Mouse (Mus musculus): ENCODE data around the gene Olfr92. TPM values are rescaled to one million over a fixed set of nuclear protein-coding genes. Genes with fewer than 3 reads are reported as not detected.

Olfr92 gene
- total RNA-seq (2017): not detected in 2 replicates

GRCm38 (mm10) chr17:37119988-37120387 lies at the start of gene Olfr92:
Gene Olfr92, minus strand, starts transcription at chr17:37120088.
- no peak for ATAC-seq (replicated peaks; ENCODE audit: low read depth, poor library complexity, severe bottlenecking)

DNA sequence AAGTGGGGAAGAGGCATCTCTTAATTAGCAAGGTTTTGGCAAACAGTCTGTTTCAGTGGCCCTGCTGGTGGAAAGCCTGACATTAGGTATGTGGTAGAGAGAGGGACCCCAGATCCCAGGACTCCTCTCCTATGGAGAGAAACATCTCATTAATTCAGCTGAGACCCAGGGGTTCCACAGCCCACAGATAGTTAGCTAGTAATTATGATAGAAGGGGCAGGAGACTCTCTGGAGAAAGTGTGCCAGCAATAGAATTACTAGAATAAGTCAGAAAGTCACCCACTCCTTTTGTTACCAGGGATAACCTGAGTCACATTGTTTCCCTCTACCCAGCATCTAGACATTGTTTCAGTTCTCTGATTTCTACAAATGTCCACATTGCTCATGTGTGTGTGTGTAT lies 41.5 kb upstream of the Olfr92 start, which contains the start of gene Olfr93:
TSS of gene Olfr93 (minus strand) at position 101 of the 400 bp plus-strand sequence.
- no peak for ATAC-seq (replicated peaks; ENCODE audit: low read depth, poor library complexity, severe bottlenecking)

DNA sequence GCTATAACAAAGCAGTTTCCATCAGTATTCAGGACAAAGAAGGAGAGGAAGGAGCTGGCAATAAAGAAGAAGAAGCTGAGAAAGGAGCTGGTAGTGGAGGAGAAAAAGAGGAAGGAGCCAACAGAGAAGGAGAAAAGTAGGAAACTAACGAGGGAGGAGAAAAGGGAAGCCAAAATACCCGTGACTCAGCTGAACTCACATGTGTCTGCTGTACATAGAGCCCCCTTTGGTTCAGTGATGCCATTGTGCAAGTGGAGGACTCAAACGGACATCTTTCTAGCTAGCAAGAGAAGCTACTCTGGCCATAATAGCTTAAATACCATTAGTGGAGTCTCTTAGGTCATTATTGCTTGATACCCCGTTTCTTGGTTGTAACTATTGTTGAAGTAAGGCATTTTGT lies 11.5 kb upstream of the Olfr92 start:
- 0 out of 2 replicates have a peak, but pooled peaks have one; percentile 25 for ATAC-seq (replicated peaks; ENCODE audit: low read depth, poor library complexity, severe bottlenecking)

- ATAC-seq (replicated peaks; ENCODE audit: low read depth, poor library complexity, severe bottlenecking): no peak
These were observed 21.7 kb downstream of the Olfr92 start, which contains the start of gene Olfr91 for GRCm38 (mm10) chr17:37098178-37098577. Gene Olfr91, minus strand, starts transcription at chr17:37098278.

DNA sequence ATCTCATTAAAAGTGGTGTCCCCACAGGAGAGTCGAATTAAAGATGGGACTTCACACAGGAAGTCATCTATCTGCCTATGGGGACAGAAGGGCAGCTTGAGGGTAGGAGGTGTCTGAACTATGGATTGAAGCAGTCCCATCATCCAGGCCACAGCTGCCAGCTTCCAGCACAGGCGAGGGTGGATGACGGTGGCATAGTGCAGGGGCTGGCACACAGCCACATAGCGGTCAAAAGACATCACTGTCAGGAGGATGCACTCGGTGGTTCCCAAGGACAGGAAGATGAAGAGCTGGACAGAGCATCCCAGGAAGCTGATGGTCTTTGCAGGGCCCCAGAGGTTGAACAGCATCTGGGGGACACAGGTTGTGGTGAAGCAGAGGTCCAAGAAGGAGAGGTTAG lies 26.6 kb downstream of the Olfr92 start:
- ATAC-seq (replicated peaks; ENCODE audit: low read depth, poor library complexity, severe bottlenecking): no peak

GRCm38 (mm10) chr17:37092198-37092597 lies 27.7 kb downstream of the Olfr92 start:
- peak; percentile 84 for ATAC-seq (replicated peaks; ENCODE audit: low read depth, poor library complexity, severe bottlenecking)

- ATAC-seq (replicated peaks; ENCODE audit: low read depth, poor library complexity, severe bottlenecking): no peak
These were observed 31.5 kb downstream of the Olfr92 start, which contains the start of gene Olfr90 for GRCm38 (mm10) chr17:37088399-37088798. Gene Olfr90, minus strand, starts transcription at chr17:37088499.

DNA sequence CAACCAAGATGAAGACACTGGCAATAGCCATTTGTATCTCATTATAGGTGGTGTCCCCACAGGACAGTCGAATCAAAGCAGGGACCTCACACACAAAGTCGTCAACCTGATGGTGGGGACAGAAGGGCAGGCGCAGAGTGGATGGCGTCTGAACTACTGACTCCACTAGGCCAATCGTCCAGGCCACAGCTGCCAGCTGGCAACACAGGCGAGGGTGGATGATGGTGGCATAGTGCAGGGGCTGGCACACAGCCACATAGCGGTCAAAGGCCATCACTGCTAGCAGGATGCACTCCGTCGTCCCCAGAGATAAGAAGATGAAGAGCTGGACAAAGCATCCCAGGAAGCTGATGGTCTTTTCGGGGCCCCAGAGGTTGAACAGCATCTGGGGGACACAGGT lies 34.3 kb downstream of the Olfr92 start:
- no peak for ATAC-seq (replicated peaks; ENCODE audit: low read depth, poor library complexity, severe bottlenecking)

DNA sequence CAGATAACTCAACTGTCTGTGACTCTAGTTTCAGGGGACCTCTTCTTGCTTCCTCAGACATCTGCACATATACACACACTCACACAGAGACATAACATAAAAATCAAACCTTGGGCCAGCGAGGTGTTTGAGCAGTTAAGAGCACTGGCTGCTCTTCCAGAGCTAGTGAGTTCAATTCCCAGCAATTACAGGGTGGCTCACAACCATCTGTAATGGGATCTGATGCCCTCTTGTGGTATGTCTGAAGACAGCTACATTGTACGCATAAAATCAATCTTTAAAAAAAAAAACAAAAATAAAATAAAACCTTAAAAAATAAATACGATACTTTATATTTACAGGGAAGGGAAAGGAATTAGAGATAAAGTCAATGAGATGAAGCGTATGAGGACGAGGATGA lies 35.3 kb downstream of the Olfr92 start:
- no peak for ATAC-seq (replicated peaks; ENCODE audit: low read depth, poor library complexity, severe bottlenecking)

DNA sequence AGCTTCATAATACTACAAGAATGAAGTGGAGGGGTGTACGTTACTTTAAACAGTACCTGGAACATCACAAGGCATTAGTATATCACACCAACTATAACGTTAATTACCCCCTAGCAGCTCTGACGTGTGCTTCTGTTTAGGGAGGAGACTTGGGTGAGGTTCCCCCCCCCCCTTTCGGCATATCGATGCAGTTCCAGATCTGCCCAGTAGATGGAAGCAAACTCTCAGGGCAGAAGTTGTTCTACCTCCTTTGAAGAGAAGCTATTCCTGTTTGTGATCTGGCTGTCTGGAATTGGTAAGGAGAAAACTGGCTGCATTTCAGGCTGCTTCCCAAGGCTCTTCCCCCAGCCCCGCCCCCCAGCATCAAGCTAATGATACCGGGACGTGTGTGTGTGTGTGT lies 36.6 kb downstream of the Olfr92 start:
- ATAC-seq (replicated peaks; ENCODE audit: low read depth, poor library complexity, severe bottlenecking): peak; percentile 97

DNA sequence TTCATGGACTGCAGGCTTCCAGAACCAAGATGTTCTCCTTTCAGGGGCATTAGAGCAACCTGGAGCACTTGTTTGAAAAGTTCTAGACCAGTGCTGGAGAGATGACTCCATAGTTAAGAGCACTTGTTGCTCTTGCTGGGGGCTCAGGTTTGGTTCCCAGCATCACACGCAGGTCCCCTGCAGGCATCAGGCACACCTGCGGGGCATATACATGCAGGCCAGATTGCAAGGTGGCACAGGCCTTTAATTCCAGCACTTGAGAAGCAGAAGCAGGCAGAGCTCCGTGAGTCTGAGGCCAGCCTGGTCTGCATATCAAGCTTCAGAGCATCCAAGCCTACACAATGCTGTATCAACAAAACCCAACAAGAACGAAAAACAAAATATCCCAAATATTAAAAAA lies 38.2 kb downstream of the Olfr92 start:
- no peak for ATAC-seq (replicated peaks; ENCODE audit: low read depth, poor library complexity, severe bottlenecking)

- ATAC-seq (replicated peaks; ENCODE audit: low read depth, poor library complexity, severe bottlenecking): no peak
These were observed 39.8 kb downstream of the Olfr92 start for GRCm38 (mm10) chr17:37080119-37080518.

GRCm38 (mm10) chr17:37078990-37079389 lies 40.9 kb downstream of the Olfr92 start:
- ATAC-seq (replicated peaks; ENCODE audit: low read depth, poor library complexity, severe bottlenecking): no peak

GRCm38 (mm10) chr17:37078193-37078592 lies 41.7 kb downstream of the Olfr92 start:
- ATAC-seq (replicated peaks; ENCODE audit: low read depth, poor library complexity, severe bottlenecking): no peak

DNA sequence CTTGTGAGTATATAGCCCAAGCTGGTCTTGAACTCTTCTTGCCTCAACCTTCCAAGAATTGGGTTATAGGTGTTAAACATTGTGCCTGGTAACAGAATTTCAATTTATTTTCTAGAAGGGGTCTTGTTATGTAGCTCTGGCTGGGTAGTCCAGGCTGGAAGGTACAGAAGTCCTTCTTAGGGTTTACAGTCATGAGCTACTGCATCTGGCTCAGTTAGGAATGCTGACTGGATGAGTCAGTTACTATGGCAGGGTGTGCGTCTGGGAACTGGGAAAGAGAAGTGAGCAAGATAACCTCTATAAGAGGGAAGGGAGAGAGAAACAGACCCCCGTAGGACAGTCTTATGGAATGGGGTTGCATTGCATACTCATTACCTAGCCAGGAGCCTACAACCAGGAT lies 44.1 kb downstream of the Olfr92 start:
- ATAC-seq (replicated peaks; ENCODE audit: low read depth, poor library complexity, severe bottlenecking): no peak

GRCm38 (mm10) chr17:37075181-37075580 lies 44.7 kb downstream of the Olfr92 start:
- ATAC-seq (replicated peaks; ENCODE audit: low read depth, poor library complexity, severe bottlenecking): no peak

DNA sequence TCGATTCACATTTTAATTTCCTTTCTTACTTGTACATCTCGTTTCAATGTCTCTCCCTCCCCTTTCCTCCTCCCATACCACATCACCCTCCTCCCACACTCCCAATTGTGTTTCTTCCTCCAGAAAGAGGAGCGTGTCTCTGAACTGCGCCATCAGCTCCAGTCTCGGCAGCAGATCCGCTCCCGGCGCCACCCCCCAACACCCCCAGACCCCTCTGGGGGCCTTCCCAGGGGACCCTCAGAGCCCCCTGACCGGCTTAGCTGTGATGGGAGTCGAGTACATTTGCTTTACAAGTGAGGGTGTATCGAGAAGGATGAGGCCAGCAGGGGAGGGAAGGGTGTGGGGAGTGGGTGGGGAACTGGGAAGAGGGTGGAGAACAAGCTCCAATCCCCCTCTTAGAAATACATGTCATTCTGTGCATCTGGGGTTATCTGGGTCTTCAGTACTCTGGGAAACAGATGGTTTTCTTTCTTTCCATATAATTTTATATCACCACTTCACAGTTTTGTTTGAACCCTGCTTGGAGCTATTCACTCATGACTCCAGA lies 47.1 kb downstream of the Olfr92 start:
- ATAC-seq (replicated peaks; ENCODE audit: low read depth, poor library complexity, severe bottlenecking): no peak

GRCm38 (mm10) chr17:37072080-37072729 lies 47.7 kb downstream of the Olfr92 start:
- ATAC-seq (replicated peaks; ENCODE audit: low read depth, poor library complexity, severe bottlenecking): no peak

- ATAC-seq (replicated peaks; ENCODE audit: low read depth, poor library complexity, severe bottlenecking): no peak
These were observed 49.8 kb downstream of the Olfr92 start for GRCm38 (mm10) chr17:37070121-37070520.

GRCm38 (mm10) chr17:37067861-37068260 lies 52.0 kb downstream of the Olfr92 start:
- ATAC-seq (replicated peaks; ENCODE audit: low read depth, poor library complexity, severe bottlenecking): no peak

DNA sequence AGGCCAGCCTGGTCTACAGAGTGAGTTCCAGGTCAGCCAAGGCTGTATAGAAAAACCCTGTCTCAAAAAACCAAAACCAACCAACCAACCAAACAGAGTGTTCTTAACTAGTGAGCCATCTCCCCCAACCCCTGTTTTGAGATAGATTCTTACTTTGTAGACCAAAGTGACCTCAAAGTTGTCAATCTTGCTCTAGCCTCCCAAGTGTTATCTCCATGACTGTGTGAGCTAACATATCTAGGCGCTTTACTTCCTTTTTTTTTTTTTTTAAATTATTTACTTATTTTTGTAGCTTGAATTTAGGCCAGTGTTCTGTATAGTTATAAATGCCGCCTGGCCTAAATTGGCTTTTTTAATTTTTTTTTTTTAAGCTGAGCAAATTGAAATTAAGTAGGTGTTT lies 53.9 kb downstream of the Olfr92 start:
- peak; percentile 60 for ATAC-seq (replicated peaks; ENCODE audit: low read depth, poor library complexity, severe bottlenecking)

Measured in common myeloid progenitor, adult 5-6 weeks (primary cell).